Mouse (Mus musculus): ENCODE measurements around the gene Eef2k. TPM values are rescaled to one million over a fixed set of nuclear protein-coding genes. Genes with fewer than 3 reads are reported as not detected.

Eef2k gene
- polyA plus RNA-seq, 1 experiment from 2014 or later = 19.5 TPM

DNA sequence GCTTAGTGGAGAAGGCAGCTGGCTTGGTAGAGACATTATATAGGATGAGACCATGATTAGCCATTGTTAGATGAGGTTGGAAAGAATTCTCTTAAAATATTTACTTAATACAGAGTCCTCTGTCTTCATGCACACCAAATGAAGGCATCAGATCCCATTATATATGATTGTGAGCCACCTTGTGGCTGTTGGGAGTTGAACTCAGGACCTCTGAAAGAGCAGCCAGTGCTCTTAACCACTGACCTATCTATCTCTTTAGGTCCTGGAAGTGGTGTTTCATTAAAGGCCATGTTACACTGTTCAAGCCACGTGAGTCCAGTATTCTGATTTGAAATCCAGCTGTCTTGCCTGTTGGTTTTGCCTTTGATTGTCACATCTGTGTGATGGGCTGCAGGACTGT is 70.7 kb downstream of the Eef2k start:
- H3K4me1 ChIP-seq (ENCODE audit: insufficient read depth) = 0 out of 2 replicates have a peak, but pooled peaks cover 2% of the 10 kb centered on the region
- no peaks in the 10 kb centered on the region for H3K27me3 ChIP-seq (ENCODE audit: insufficient read depth, low read length)
- no peak overlapping the region for H3K4me2 ChIP-seq (ENCODE audit: low read depth, low read length)
- H3K9me3 ChIP-seq (ENCODE audit: low read length) = no peaks in the 10 kb centered on the region
- H3K9ac ChIP-seq (replicated peaks) = no peak overlapping the region
- TF ChIP-seq EP300 (IDR thresholded peaks at IDR 0.05; ENCODE audit: low read depth) = no peak
- peak; percentile 64 for TF ChIP-seq CTCF (IDR thresholded peaks at IDR 0.05; ENCODE audit: low read depth)
- 21% methylated on average over 1 of the region's 1 CpGs for WGBS (ENCODE audit: insufficient replicate concordance)
- DNase-seq (no peak), ATAC-seq (no peak)
- no peak overlapping the region for H3K27ac ChIP-seq (ENCODE audit: low read depth)
- H3K36me3 ChIP-seq (replicated peaks; ENCODE audit: insufficient read depth, low read length) = no peaks in the 10 kb centered on the region
- H3K4me3 ChIP-seq (ENCODE audit: low read depth, low read length) = no peak overlapping the region

DNA sequence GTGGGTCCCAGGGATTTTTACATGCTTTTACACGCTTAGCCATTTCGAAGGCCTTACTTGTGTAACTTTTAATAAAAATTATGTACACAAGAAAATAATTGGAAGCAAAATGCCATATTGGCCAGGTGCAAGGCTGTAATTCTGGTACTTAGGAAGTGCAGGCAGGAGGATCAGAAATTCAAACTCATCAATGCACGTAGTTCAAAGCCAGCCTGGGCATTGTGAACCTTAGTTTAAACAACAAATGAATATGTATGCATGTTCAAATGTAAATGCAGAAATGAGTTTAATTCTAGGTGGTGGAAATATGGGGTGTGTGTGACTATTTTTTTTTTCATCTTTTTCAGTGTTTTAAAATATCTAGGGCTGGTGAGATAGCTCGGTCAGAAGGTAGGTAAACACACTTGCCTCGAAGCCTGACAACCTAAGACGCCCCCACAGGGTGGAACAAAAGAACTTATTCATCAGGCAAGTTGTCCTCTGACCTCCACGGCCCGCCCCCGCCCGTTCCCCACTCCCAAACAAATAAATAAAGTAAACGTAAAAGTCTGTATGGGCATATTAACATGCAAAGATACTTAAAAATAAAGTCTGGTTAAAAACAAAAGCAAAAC is 73.7 kb downstream of the Eef2k start:
- Histone ChIP-seq H3K9me3 (ENCODE audit: low read length) (no peaks in the 10 kb centered on the region), H3K36me3 (replicated peaks; ENCODE audit: insufficient read depth, low read length) (no peaks in the 10 kb centered on the region), H3K4me3 (ENCODE audit: low read depth, low read length) (peak overlapping the region; percentile 91; the same call in 1 of the 2 replicates), H3K27ac (ENCODE audit: low read depth) (no peak overlapping the region), H3K9ac (replicated peaks) (no peak overlapping the region), H3K4me1 (ENCODE audit: insufficient read depth) (0 out of 2 replicates have a peak, but pooled peaks cover 5% of the 10 kb centered on the region), H3K27me3 (ENCODE audit: insufficient read depth, low read length) (no peaks in the 10 kb centered on the region), H3K4me2 (ENCODE audit: low read depth, low read length) (peak overlapping the region; percentile 86)
- TF ChIP-seq CTCF (IDR thresholded peaks at IDR 0.05; ENCODE audit: low read depth) (no peak), EP300 (IDR thresholded peaks at IDR 0.05; ENCODE audit: low read depth) (no peak)
- no peak for ATAC-seq
- DNase-seq = no peak
- WGBS (ENCODE audit: insufficient replicate concordance) = 38% methylated on average over 11 of the region's 11 CpGs

DNA sequence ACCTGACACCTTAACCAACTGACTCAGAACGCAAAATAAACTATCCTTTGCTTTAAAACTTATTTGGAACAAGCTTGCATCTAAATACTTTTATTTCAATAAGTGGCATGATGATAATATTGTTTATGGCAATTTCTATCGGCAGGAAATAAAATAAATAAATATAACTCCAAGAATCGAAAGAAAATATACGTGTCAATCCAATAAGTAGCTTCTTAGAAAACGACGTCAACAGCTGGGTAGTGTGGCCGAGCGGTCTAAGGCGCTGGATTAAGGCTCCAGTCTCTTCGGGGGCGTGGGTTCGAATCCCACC is 74.6 kb downstream of the Eef2k start:
- H3K4me3 ChIP-seq (ENCODE audit: low read depth, low read length) = peak overlapping the region; percentile 91
- H3K4me2 ChIP-seq (ENCODE audit: low read depth, low read length) = peak overlapping the region; percentile 86
- no peaks in the 10 kb centered on the region; the same call in 1 of the 2 replicates for H3K36me3 ChIP-seq (replicated peaks; ENCODE audit: insufficient read depth, low read length)
- peak overlapping the region; percentile 31; the same call in 1 of the 2 replicates for H3K9ac ChIP-seq (replicated peaks)
- H3K9me3 ChIP-seq (ENCODE audit: low read length) = no peaks in the 10 kb centered on the region
- 5% methylated on average over 12 of the region's 12 CpGs for WGBS (ENCODE audit: insufficient replicate concordance)
- TF ChIP-seq EP300 (IDR thresholded peaks at IDR 0.05; ENCODE audit: low read depth) (peak; percentile 71), CTCF (IDR thresholded peaks at IDR 0.05; ENCODE audit: low read depth) (no peak)
- DNase-seq (no peak), ATAC-seq (no peak)
- H3K27me3 ChIP-seq (ENCODE audit: insufficient read depth, low read length) = no peaks in the 10 kb centered on the region
- no peak overlapping the region for H3K27ac ChIP-seq (ENCODE audit: low read depth)
- H3K4me1 ChIP-seq (ENCODE audit: insufficient read depth) = 0 out of 2 replicates have a peak, but pooled peaks cover 5% of the 10 kb centered on the region

DNA sequence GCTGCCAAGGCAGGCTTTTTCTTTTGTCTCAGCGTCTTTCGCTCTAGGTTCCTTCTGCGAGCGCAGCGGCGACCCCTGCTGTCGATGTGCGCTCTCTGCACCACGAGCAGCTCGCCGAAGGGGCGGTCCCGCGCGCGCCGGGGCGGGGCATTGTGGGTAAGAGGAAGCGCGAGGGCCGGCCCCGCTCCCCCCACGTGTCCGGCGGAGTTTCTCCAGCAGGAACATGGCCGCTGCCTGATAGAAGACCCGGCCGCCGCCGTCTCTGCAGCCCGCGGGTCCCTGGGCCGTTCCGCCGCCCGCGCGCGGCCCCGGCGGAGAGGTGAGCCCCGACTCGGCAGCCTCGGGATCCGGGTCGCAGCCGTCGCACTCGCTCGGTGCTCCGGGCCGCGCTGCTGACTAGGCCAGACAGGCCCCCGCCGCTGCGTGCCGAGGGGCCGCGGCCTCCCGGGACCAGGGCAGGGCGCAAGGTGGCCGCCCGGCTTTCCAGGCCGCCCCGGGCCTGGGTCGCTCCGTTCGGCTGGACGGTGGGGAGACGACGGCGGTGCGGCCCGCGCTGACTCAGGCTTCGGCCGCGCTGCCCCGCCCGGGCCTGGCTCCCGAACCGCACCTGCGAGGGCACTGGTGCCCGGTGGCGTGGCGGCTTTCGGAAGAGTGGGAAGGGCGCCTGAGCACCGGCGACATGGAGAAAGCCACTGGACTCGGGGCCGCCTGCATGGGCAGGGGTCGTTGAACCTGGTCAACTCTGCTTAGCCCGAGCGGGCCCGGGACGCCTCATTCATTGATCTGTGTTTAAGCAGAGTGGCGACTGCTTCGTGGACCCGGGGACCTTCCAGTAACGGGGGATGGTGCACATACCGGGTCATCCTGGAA is 75.2 kb downstream of the Eef2k start, which contains the start of gene Polr3e:
TSS of gene Polr3e (plus strand) at position 153 of the 870 bp plus-strand sequence.
- H3K27me3 ChIP-seq (ENCODE audit: insufficient read depth, low read length) = no peaks in the 10 kb centered on the region
- under 1% methylated on average over 96 of the region's 102 CpGs for WGBS (ENCODE audit: insufficient replicate concordance)
- peak within 1 kb of the TSS; percentile 86 for H3K4me2 ChIP-seq (ENCODE audit: low read depth, low read length)
- H3K9me3 ChIP-seq (ENCODE audit: low read length) = no peaks in the 10 kb centered on the region
- DNase-seq = peak; percentile 100
- peak within 1 kb of the TSS; percentile 90 for H3K27ac ChIP-seq (ENCODE audit: low read depth)
- TF ChIP-seq CTCF (IDR thresholded peaks at IDR 0.05; ENCODE audit: low read depth) (peak; percentile 98), EP300 (IDR thresholded peaks at IDR 0.05; ENCODE audit: low read depth) (no peak)
- H3K4me1 ChIP-seq (ENCODE audit: insufficient read depth) = 0 out of 2 replicates have a peak, but pooled peaks cover 5% of the 10 kb centered on the region
- H3K36me3 ChIP-seq (replicated peaks; ENCODE audit: insufficient read depth, low read length) = peaks cover 3% of the 10 kb centered on the region; the same call in 1 of the 2 replicates
- ATAC-seq = peak; percentile 94
- peak within 1 kb of the TSS; percentile 89 for H3K9ac ChIP-seq (replicated peaks)
- H3K4me3 ChIP-seq (ENCODE audit: low read depth, low read length) = peak within 1 kb of the TSS; percentile 91

DNA sequence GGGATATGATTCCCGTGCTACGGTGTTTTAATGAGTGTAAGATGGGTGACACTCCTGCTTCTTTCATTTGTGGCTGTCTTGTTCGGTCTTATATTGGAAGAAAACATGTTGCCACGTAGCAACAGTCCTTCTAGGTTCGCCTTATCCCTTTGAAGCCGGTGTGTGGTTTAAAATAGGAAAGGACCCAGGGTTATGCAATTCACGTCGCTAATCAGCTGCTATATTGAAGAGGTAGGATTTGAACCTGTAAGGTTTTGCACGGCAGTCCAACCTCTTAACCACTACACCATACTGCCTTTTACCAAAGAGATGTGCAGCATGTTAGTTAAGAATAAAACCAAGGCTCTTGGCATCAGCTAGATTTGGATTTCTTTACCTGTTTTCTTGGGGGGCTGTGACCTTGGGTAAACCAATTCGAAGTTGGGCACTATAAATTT is 75.9 kb downstream of the Eef2k start:
- Histone ChIP-seq H3K9ac (replicated peaks) (peak overlapping the region; percentile 89), H3K4me1 (ENCODE audit: insufficient read depth) (peaks cover 7% of the 10 kb centered on the region; the same call in 1 of the 2 replicates), H3K4me3 (ENCODE audit: low read depth, low read length) (peak overlapping the region; percentile 91), H3K36me3 (replicated peaks; ENCODE audit: insufficient read depth, low read length) (peaks cover 4% of the 10 kb centered on the region; the same call in 1 of the 2 replicates), H3K4me2 (ENCODE audit: low read depth, low read length) (peak overlapping the region; percentile 86), H3K27me3 (ENCODE audit: insufficient read depth, low read length) (no peaks in the 10 kb centered on the region), H3K9me3 (ENCODE audit: low read length) (no peaks in the 10 kb centered on the region), H3K27ac (ENCODE audit: low read depth) (peak overlapping the region; percentile 90)
- 4% methylated on average over 10 of the region's 10 CpGs for WGBS (ENCODE audit: insufficient replicate concordance)
- ATAC-seq = peak; percentile 58
- TF ChIP-seq EP300 (IDR thresholded peaks at IDR 0.05; ENCODE audit: low read depth) (no peak), CTCF (IDR thresholded peaks at IDR 0.05; ENCODE audit: low read depth) (no peak)
- DNase-seq = peak; percentile 71

DNA sequence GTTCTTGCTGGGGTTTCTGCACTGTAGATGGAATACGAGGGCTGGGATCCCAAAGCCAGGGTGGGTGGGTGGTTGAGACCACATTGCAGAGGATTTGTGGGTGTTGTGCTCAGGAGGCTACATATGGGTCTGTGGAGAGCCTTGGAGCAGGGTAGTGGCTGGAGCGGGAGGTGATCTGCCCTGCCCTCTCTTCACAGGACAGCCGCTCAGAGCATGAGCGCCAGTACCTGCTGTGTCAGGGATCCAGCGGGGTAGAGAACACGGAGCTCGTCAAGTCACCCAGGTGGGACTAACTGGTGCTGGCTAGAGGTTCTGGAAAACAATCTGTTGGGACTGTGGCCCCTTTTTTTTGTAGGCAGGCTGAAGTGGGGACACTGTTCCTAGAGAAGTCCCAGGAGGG is 90.5 kb downstream of the Eef2k start:
- 80% methylated on average over 7 of the region's 7 CpGs for WGBS (ENCODE audit: insufficient replicate concordance)
- TF ChIP-seq EP300 (IDR thresholded peaks at IDR 0.05; ENCODE audit: low read depth) (no peak), CTCF (IDR thresholded peaks at IDR 0.05; ENCODE audit: low read depth) (no peak)
- Histone ChIP-seq H3K27me3 (ENCODE audit: insufficient read depth, low read length) (no peaks in the 10 kb centered on the region), H3K4me2 (ENCODE audit: low read depth, low read length) (no peak overlapping the region), H3K36me3 (replicated peaks; ENCODE audit: insufficient read depth, low read length) (peaks cover 55% of the 10 kb centered on the region), H3K9me3 (ENCODE audit: low read length) (no peaks in the 10 kb centered on the region), H3K4me1 (ENCODE audit: insufficient read depth) (no peaks in the 10 kb centered on the region), H3K9ac (replicated peaks) (no peak overlapping the region), H3K4me3 (ENCODE audit: low read depth, low read length) (no peak overlapping the region), H3K27ac (ENCODE audit: low read depth) (no peak overlapping the region)
- ATAC-seq = no peak
- DNase-seq = no peak
